Mouse (Mus musculus): ENCODE results near the gene Nim1k. TPM values are rescaled to one million over a fixed set of nuclear protein-coding genes. Genes with fewer than 3 reads are reported as not detected.
"Not testable (repeated sequence)": the region's sequence is repeated elsewhere in the genome, so short reads cannot be mapped to it uniquely, and the experiment has no call there.

The Nim1k gene
- polyA plus RNA-seq, 1 experiment from 2014 or later: 0.91 TPM

DNA sequence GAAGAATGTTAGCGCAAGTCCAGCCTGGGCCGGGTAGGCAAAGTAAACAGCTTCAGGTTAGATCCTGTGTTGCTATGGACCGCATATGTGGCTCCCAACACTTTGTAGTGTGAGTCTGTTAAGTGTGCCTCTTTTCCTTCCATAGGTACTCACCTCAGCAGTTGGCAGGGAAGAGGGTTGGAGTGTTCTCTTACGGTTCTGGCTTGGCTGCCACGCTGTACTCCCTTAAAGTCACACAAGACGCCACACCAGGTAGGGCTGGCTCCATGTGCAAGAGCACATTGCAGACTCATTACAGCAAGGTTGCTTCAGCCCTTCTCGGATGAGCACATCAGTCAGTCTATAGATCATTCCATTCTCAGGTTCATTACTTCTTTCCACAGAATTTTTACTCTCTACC lies 51.4 kb downstream of the Nim1k start:
- no peak overlapping the region for H3K27ac ChIP-seq (ENCODE audit: low read depth)
- TF ChIP-seq CTCF (IDR thresholded peaks at IDR 0.05; ENCODE audit: low read depth): no peak
- H3K9me3 ChIP-seq (ENCODE audit: low read depth, low read length): no peaks in the 10 kb centered on the region
- no peaks in the 10 kb centered on the region for H3K4me1 ChIP-seq (ENCODE audit: insufficient read depth)
- H3K9ac ChIP-seq: no peak overlapping the region
- H3K4me2 ChIP-seq: no peak overlapping the region
- H3K36me3 ChIP-seq (ENCODE audit: insufficient read depth): peaks cover 85% of the 10 kb centered on the region
- WGBS: 90% methylated on average over 7 of the region's 7 CpGs
- ATAC-seq (ENCODE audit: insufficient read depth) (no peak), DNase-seq (no peak)
- H3K27me3 ChIP-seq (ENCODE audit: insufficient read depth, low read length): no peaks in the 10 kb centered on the region
- no peak overlapping the region for H3K4me3 ChIP-seq (ENCODE audit: low read depth, low read length)

DNA sequence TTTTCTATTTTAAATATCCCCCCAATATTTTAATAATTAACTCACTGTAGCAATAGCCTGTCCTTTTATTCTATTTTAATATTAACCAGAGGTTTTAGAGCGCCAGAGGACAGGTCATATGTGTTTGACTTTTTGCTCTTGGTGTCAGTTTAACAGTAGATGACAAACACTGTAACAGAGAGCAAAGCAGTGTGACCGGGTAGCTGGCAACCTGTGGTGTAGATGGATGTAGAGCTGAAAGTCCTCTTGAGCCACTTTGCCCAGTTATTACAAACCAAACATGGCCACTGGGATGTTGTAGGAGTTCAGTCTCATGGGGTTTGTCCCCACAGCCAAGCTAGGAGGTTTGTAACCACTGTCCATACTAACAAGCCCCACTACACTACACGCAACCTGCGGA lies 57.2 kb downstream of the Nim1k start:
- ATAC-seq (ENCODE audit: insufficient read depth) (no peak), DNase-seq (no peak)
- Histone ChIP-seq H3K4me3 (ENCODE audit: low read depth, low read length) (no peak overlapping the region), H3K27ac (ENCODE audit: low read depth) (no peak overlapping the region), H3K9ac (no peak overlapping the region), H3K36me3 (ENCODE audit: insufficient read depth) (peaks cover 59% of the 10 kb centered on the region), H3K27me3 (ENCODE audit: insufficient read depth, low read length) (no peaks in the 10 kb centered on the region), H3K4me2 (no peak overlapping the region), H3K4me1 (ENCODE audit: insufficient read depth) (no peaks in the 10 kb centered on the region), H3K9me3 (ENCODE audit: low read depth, low read length) (no peaks in the 10 kb centered on the region)
- no peak for TF ChIP-seq CTCF (IDR thresholded peaks at IDR 0.05; ENCODE audit: low read depth)
- 90% methylated on average over 4 of the region's 4 CpGs for WGBS

DNA sequence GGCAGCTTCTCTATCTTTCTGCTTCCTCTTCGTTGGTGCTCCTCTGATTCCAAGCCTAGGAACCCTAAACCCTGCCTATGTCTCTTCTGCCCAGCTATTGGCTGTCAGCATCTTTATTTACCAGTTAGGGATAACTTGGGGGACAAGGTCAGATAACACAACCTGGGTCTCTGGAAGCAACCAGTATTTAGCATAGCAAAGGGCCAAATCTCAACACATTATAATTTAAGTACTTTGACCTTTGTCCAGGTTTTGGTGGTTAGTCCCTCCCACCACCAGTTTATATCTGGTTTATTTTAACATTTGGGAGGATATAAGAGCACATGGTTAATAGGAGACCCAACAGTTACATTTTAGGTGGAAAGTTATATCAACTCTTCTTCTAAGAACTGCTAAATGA lies 59.2 kb downstream of the Nim1k start:
- Histone ChIP-seq H3K9me3 (ENCODE audit: low read depth, low read length) (no peaks in the 10 kb centered on the region), H3K9ac (no peak overlapping the region), H3K27me3 (ENCODE audit: insufficient read depth, low read length) (no peaks in the 10 kb centered on the region), H3K27ac (ENCODE audit: low read depth) (no peak overlapping the region), H3K4me2 (no peak overlapping the region), H3K4me3 (ENCODE audit: low read depth, low read length) (no peak overlapping the region), H3K36me3 (ENCODE audit: insufficient read depth) (peaks cover 42% of the 10 kb centered on the region), H3K4me1 (ENCODE audit: insufficient read depth) (peaks cover 3% of the 10 kb centered on the region)
- no peak for TF ChIP-seq CTCF (IDR thresholded peaks at IDR 0.05; ENCODE audit: low read depth)
- ATAC-seq (ENCODE audit: insufficient read depth) (no peak), DNase-seq (no peak)
- WGBS: 68% methylated on average over 1 of the region's 1 CpGs

DNA sequence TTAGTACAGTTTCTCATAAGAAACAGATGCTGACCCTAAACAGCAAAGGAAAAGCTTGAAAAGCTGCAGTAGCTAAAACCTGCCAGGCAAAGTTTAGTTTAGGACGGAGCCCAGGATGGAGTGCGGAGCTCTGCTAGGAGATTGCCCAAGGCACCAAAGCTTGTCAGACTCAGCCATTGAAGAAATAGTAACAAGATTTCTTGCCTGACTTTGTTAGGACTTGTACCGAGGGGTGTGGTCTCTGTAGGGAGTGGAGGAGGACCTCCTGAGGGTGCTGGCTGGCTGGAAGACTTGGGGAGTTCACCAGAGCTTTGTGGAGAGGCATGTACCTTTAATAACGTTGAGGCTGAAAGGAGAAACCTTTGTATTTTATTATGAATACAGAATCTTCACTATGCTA lies 60.0 kb downstream of the Nim1k start:
- peaks cover 34% of the 10 kb centered on the region for H3K36me3 ChIP-seq (ENCODE audit: insufficient read depth)
- H3K4me1 ChIP-seq (ENCODE audit: insufficient read depth): peaks cover 6% of the 10 kb centered on the region
- no peaks in the 10 kb centered on the region for H3K27me3 ChIP-seq (ENCODE audit: insufficient read depth, low read length)
- no peak overlapping the region for H3K4me3 ChIP-seq (ENCODE audit: low read depth, low read length)
- DNase-seq (no peak), ATAC-seq (ENCODE audit: insufficient read depth) (no peak)
- H3K27ac ChIP-seq (ENCODE audit: low read depth): no peak overlapping the region
- WGBS: 74% methylated on average over 4 of the region's 4 CpGs
- H3K9ac ChIP-seq: no peak overlapping the region
- no peak for TF ChIP-seq CTCF (IDR thresholded peaks at IDR 0.05; ENCODE audit: low read depth)
- H3K9me3 ChIP-seq (ENCODE audit: low read depth, low read length): no peaks in the 10 kb centered on the region
- H3K4me2 ChIP-seq: no peak overlapping the region

DNA sequence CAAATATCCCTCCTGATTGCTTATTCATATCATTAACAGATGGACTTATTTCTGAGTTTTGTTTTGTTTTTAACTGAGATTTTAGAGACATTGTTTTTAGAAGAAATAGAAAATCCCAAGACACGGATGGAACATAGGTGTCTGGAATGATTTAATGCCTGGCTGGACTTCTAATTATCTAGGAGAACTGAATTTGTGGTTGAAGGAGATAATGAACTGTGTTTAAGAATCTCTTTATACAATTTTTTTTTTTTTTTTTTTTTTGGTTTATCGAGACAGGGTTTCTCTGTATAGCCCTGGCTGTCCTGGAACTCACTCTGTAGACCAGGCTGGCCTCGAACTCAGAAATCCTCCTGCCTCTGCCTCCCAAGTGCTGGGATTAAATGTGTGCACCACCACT lies 63.7 kb downstream of the Nim1k start:
- Histone ChIP-seq H3K4me3 (ENCODE audit: low read depth, low read length) (peak overlapping the region; percentile 93), H3K4me2 (peak overlapping the region; percentile 89)
- H3K27me3 ChIP-seq (ENCODE audit: insufficient read depth, low read length); DNase-seq; H3K9me3 ChIP-seq (ENCODE audit: low read depth, low read length); H3K4me1 ChIP-seq (ENCODE audit: insufficient read depth); ATAC-seq (ENCODE audit: insufficient read depth); H3K36me3 ChIP-seq (ENCODE audit: insufficient read depth); H3K9ac ChIP-seq; H3K27ac ChIP-seq (ENCODE audit: low read depth): not testable (repeated sequence)
- WGBS: 64% methylated on average over 3 of the region's 3 CpGs

DNA sequence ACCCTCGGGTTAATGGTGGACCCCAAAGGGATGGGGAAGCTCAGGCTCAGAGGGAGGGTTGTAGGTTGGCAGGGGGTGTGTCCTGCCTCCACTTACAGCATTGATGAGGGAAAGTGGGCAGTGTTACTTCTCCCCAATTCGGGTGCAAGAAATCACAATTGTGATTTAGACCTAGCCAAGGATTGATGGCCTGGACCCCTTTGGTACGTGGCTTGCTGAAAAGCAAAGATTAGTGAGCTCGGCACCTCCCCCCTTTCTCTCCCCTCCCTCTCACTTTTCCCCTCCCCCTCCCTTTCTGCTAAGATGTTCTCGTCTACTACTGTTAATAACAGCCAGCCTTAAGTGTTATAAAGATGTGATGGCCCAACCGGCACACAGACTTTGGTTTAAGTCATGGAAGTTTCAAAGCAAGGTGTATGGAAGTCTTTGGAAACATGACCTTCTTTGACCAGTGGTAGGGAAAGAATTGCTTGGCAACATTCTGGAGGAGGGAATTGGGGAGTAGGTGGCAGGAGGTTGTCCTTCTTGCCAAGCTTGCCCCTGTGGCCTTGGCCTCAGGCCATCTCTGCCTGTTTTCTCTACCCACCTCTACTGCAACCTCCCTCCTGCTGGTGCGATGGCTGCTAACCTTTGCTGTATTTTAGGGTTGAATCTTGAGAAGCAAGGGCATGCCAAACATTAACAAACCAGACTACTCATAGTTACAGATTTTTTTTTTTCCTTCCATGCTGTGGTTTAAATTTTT lies 64.6 kb downstream of the Nim1k start:
- H3K36me3 ChIP-seq (ENCODE audit: insufficient read depth): no peaks in the 10 kb centered on the region; the same call in 1 of the 2 replicates
- no peaks in the 10 kb centered on the region for H3K9me3 ChIP-seq (ENCODE audit: low read depth, low read length)
- peak overlapping the region; percentile 89 for H3K4me2 ChIP-seq
- no peaks in the 10 kb centered on the region for H3K27me3 ChIP-seq (ENCODE audit: insufficient read depth, low read length)
- H3K4me1 ChIP-seq (ENCODE audit: insufficient read depth): peaks cover 6% of the 10 kb centered on the region
- DNase-seq (no peak), ATAC-seq (ENCODE audit: insufficient read depth) (no peak)
- peak overlapping the region; percentile 93 for H3K4me3 ChIP-seq (ENCODE audit: low read depth, low read length)
- peak overlapping the region; percentile 96 for H3K27ac ChIP-seq (ENCODE audit: low read depth)
- TF ChIP-seq CTCF (IDR thresholded peaks at IDR 0.05; ENCODE audit: low read depth): no peak
- WGBS: 3% methylated on average over 7 of the region's 7 CpGs
- H3K9ac ChIP-seq: peak overlapping the region; percentile 84

DNA sequence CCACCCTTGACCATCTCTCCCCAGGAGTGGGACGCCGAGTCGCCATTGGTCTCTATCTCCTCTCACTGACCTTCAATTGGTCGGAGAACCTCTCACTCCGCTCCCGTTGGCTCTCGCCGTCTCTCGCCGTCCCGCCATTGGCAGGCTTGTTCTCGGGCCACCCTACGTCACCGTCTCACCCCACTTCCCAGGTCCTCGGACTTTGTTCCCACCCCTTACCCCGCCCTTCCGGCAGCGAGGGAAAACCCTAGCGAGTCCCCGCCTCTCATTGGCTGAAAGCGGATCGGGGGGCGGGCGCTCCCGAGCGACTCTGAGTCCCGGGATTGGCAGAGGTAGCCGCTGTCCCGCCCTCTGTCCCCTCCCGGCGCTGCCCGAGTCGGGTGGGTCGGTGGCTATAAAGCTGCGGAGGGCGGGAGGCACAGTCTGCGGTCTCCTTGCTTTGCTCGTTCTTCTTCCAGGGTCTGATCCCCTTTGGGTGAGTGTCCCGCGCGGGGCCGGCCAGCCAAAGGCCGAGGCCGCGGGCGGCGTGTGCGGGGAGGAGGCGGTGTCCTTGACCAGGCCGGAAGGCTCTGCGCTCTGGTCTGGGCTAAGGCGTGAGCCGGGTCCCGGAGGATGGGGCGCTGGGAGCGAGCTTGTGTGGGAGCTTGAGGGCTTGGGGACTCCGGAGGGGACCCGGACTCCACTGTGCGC lies 65.5 kb downstream of the Nim1k start, which contains the start of gene Hmgcs1:
Hmgcs1 (plus strand) TSS at position 341 of the 690 bp plus-strand sequence.
- Histone ChIP-seq H3K36me3 (ENCODE audit: insufficient read depth) (no peaks in the 10 kb centered on the region; the same call in 1 of the 2 replicates), H3K4me2 (peak within 1 kb of the TSS; percentile 89), H3K4me1 (ENCODE audit: insufficient read depth) (peaks cover 6% of the 10 kb centered on the region), H3K27ac (ENCODE audit: low read depth) (peak within 1 kb of the TSS; percentile 96), H3K27me3 (ENCODE audit: insufficient read depth, low read length) (no peaks in the 10 kb centered on the region), H3K9me3 (ENCODE audit: low read depth, low read length) (no peaks in the 10 kb centered on the region), H3K4me3 (ENCODE audit: low read depth, low read length) (peak within 1 kb of the TSS; percentile 93), H3K9ac (peak within 1 kb of the TSS; percentile 84)
- TF ChIP-seq CTCF (IDR thresholded peaks at IDR 0.05; ENCODE audit: low read depth): no peak
- DNase-seq (peak; percentile 99), ATAC-seq (ENCODE audit: insufficient read depth) (peak; percentile 99)
- under 1% methylated on average over 58 of the region's 59 CpGs for WGBS

All from lung, embryonic 14.5 days (tissue).